Mouse (Mus musculus) kidney, postnatal 10 days (tissue): ENCODE measurements at regions not wholly inside any gene's neighbourhood (a gene's known extent, or its start where the extent isn't known, plus 50 kb on each side); places are given as distances from the start of the nearest gene placed in this dataset.

ENCODE experiments used
- DNase-seq: peaks from one replicate; pipeline ENCODE4 v3.0.0; 2021; ENCODE audit warnings: mixed read lengths

GRCm38 (mm10) chr5:91198620-91199019 is 59.2 kb downstream of the Areg start:
- DNase-seq, result peak; percentile 21

GRCm38 (mm10) chr5:91200448-91200847 is 61.0 kb downstream of the Areg start:
- no peak for DNase-seq

DNA sequence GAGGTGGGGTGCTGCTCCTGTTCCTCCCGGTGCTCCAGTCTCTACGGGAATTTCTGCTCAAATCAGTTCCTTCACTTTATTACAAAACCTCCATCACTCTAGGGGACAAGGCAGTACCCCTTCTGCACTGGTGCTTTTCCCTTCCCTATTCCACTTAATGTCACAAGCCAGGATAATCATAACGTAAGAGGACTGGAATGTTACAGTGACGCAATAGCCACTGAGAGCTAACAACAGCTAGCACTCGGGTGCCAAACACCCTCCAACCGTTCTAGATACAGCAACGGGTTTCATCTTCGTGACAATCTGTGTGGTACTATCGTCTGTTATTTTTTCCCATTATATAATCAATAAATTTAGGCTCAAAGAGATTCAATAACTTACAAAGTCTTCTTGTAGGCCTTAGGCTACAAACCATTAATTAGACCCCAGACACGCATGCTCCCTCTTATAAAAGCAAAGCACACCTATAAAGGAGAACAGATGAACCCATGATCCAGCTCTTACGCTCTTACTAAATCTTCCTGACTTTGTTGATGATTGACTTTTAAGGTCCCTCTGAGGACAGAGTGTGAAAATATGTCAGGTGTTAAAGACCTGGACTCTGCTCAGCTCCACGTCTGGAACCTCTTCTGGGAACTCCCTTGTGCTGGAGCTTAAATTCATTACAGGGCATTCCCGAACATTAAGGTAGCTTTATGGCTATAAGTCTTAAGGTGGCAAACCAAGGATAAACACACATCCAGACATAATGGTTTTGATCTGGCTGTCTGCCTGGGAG is 65.0 kb downstream of the Areg start:
- no peak for DNase-seq

- DNase-seq, result no peak
Measured at GRCm38 (mm10) chr5:91205350-91205880, 66.0 kb downstream of the Areg start.

DNA sequence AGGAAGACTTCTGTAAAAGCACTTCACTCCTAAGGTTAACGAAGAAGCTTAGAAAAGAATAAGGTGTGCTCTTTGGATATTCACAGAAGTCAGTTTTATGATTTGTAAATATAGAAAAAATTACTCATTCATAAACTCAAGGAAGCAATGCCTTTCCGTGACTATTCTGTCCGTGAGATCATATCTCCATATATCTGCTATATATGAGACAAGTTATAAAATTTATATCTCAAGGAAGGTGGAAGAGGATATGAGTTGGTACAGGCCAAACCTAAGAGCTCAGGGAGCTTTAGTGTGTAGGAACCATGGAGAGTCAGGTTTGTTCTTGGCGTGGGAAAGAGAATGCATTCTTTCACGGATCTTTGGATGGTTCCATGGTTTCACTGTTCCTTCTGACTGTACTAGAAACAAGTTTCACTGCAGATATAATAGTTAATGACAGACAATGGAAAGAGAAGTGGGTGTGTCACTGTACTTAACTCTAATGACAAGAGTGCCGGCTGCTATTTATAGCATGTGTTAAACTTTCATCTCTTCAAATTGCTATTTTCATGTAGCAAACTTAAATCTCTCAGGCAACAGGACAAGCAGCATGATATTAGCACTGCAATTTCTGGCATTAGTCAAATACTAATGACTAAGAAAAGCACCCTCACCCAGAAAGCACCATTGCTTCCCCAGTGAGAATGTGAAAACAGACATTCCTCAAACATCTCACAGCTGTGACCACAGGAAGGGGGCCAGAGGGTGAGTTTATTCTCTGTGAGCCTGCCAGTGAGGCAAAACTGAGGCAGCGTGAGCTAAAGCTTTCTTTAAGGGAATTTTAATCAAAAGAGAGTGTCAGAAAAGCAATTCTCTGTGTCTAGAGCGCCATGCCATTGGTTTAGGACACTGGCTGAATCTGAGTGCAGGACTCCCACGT is 67.4 kb downstream of the Areg start:
- DNase-seq, result no peak

- no peak for DNase-seq
Measured at GRCm38 (mm10) chr5:91220174-91220573, 80.8 kb downstream of the Areg start.

DNA sequence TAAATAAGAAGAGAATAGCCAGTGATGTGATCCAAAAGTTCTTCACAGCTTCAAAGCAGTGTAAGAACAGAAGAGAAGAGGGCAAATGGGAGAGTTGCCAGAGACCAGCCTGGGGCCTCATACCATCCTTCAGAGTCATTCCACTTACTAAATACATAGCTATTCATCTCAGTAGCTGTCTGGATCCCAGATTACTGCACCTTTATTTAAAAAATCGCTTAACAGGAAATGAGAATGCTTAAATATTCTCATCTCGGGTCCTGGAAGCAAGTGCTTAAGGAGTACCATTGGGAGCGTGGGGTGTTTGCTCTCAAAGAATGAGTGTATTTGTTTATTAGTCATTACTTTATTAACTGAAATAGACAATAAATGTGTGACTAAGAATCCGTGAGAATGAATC is 102.3 kb downstream of the Areg start:
- no peak for DNase-seq

GRCm38 (mm10) chr5:91247444-91247843 is 108.0 kb downstream of the Areg start:
- DNase-seq, result no peak

- no peak for DNase-seq
Measured at GRCm38 (mm10) chr5:91261895-91262294, 122.5 kb downstream of the Areg start.

GRCm38 (mm10) chr5:91262526-91262925 is 123.1 kb downstream of the Areg start:
- DNase-seq, result no peak

GRCm38 (mm10) chr5:91270747-91271146 is 131.3 kb downstream of the Areg start:
- peak; percentile 6 for DNase-seq

GRCm38 (mm10) chr5:91271416-91271815 is 131.4 kb downstream of the Btc start:
- no peak for DNase-seq

DNA sequence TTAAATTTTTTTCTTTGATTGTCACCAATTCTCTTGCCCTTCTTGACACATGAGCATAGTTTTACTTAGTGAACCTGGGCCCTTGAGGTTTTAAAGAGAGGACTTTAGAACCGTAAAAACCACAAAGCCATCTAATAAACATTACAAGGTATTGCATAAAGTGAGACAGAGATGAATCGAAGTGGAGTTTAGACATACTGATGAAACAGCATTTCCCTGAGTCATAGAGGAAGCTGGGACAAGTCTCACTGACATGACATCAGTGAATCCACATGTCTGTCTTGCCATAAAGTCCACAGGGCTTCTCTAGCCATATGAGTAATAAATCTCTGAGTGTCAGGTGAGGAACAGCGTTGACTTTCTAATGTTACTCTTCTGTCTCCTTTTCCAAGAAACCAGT is 128.4 kb downstream of the Btc start:
- no peak for DNase-seq

- DNase-seq, result no peak
Measured at GRCm38 (mm10) chr5:91278466-91278865, 124.3 kb downstream of the Btc start.

DNA sequence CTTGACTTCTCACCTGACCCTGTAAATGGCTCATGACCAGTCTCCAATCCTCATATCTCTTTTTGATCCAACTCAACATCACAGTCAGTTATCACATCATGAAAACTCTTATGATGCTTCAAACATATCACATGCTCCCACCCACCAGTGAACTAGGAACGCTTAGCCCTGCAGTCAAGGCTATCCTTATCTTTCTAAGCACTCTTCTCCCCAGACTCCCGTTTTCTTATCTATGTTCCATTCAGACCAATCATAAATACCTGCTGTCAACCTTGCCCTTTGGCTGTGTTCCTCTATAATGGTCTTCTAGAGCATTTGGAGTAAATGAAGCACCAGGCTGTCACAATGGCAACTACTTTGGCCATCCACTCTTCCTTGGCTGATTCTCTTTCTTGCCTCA is 123.3 kb downstream of the Btc start:
- DNase-seq, result no peak

- no peak for DNase-seq
Measured at GRCm38 (mm10) chr5:91282969-91283368, 119.8 kb downstream of the Btc start.

DNA sequence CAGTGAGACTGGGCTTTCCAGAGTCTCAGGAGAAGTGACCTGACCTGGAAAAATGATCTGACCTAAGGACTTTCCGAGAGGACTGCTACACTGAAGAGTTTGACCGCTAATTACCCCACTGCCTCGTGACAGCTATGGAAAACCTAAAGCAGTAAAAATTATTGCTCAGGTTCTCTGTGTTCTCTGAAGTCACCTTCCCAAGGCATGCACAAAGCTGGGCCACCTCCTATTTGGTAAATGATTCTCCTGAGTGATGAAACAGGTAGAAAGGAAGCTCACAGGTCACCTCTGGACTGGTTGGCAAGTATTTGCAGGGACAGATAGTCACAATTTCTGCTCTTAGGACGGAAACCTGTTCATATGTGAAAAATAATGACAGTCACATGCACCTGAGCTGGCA is 109.7 kb downstream of the Btc start:
- DNase-seq, result peak; percentile 23

GRCm38 (mm10) chr5:91294957-91295356 is 107.8 kb downstream of the Btc start:
- no peak for DNase-seq

DNA sequence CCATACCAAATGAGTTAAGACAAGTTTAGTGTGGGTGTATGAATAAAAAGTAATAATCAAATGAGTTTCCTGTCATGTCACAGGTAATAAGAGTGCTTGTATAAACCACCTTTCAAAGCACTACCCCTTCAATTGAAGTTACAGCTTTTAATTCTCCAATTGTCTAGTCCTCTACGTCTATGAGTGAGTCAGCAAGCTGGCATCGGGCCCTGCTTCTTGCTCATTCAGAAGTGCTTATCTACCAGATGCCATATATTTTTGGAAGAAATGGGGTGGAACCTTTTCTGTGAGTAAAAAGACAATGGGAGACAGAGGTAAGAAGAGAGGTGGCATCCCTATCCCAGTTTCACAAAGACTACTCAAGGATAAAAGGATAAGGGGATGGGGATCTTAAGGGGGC is 105.7 kb downstream of the Btc start:
- no peak for DNase-seq

- DNase-seq, result no peak
Measured at GRCm38 (mm10) chr5:91302114-91302513, 100.7 kb downstream of the Btc start.

- no peak for DNase-seq
Measured at GRCm38 (mm10) chr5:91302943-91303342, 99.9 kb downstream of the Btc start.

DNA sequence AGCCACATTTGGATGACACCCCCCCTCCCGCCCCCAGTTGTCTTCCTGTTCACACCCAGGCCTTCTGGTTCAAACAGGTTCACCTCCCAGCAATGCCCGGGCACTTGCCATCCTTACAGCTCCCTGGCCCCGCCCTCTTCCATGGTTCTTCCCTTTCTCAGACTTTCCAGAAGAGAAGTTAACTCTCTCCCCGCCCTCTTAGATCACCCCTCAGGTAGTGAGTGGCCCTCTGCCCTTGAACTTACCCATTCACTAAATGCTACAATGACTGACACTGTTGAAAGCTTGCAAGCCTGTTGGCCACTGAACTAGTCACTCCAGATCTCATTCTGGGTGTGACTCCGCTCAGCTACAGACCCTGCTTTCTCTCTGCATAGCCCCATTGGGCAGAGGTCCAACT is 99.1 kb downstream of the Btc start:
- no peak for DNase-seq

- DNase-seq, result no peak
Measured at GRCm38 (mm10) chr5:91307031-91307430, 95.8 kb downstream of the Btc start.
